Mouse (Mus musculus): ENCODE data around the gene Dhx34. TPM values are rescaled to one million over a fixed set of nuclear protein-coding genes. Genes with fewer than 3 reads are reported as not detected.
A peak's percentile ranks its signal among the peaks of the same experiment; 100 is the strongest.
"Not testable (repeated sequence)": the region's sequence is repeated elsewhere in the genome, so short reads cannot be mapped to it uniquely, and the experiment has no call there.

The Dhx34 gene
- 10 to 100 TPM; 10.8 to 11.3 TPM for total RNA-seq (2021)
- long read RNA-seq, partial matches to known transcripts, result 3 of 9 reads
- long read RNA-seq, other reads (novel, unspliced or antisense), result 3 of 9 reads

GRCm38 (mm10) chr7:16221582-16222272, at the start of gene Dhx34:
Gene Dhx34, minus strand, starts transcription at chr7:16222037.
- peak; percentile 93 to 97 for DNase-seq (ENCODE audit: low spot score in 2 of 2)

DNA sequence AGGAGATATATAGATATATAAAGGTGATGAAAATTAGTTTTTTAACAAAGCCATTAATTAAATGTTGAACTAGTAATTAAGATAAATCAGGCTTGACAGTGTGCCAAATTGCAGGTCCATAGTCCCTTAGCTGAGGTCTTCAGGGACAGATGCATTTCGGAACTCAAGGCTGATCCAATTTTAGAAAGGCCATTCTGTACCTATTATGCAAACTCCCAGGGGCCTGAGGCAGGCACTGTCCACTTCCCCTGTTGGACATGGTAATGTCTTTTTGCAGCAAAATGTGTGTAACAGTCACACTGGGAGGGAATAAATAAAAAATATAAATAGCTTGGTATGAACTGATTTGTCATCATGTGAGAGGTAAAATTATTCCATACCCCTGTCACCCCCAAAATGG, 49.3 kb upstream of the Dhx34 start:
- DNase-seq (ENCODE audit: low spot score in 2 of 2), result no peak

DNA sequence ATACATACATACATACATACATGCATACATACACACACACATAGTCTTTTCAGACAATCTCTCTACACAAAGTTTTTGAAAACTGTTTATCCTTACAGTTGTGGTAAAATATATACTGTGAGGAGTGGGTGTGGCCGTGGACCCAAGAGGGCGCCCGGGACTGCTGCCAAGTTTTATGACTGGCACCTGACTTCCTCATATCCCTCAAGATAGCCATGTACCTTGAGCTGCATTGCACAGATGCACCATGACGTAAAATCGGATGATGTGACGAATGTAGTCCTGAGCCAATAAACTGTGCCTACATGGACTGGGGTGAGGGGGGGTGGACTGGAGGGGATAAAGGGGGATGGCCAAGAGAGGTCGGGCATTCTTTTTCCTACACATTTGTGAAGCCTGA, 44.8 kb upstream of the Dhx34 start:
- not testable (repeated sequence) for DNase-seq (ENCODE audit: low spot score in 2 of 2)

- DNase-seq (ENCODE audit: low spot score in 2 of 2), result no peak
These were observed 44.0 kb upstream of the Dhx34 start for GRCm38 (mm10) chr7:16265856-16266255.

DNA sequence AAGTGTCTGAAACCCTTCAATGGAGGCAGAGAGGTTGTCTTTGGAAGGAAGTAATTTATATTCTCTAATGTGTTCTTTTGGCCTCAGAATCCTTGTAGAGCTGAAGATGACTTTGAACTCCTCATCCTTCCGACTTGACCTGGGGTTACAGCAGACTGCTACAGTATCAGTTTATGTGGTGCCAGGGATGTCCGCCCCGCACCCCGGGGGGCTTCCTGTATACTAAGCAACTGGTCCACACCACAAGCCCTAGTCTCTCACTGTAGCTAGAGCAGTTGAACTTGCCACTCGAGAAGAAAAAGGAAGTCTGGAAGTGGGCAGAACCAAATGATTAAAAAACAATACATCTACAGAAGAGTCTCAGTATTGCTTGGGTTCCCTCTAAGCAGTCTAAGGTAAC, 42.0 kb upstream of the Dhx34 start:
- DNase-seq (ENCODE audit: low spot score in 2 of 2), result no peak

DNA sequence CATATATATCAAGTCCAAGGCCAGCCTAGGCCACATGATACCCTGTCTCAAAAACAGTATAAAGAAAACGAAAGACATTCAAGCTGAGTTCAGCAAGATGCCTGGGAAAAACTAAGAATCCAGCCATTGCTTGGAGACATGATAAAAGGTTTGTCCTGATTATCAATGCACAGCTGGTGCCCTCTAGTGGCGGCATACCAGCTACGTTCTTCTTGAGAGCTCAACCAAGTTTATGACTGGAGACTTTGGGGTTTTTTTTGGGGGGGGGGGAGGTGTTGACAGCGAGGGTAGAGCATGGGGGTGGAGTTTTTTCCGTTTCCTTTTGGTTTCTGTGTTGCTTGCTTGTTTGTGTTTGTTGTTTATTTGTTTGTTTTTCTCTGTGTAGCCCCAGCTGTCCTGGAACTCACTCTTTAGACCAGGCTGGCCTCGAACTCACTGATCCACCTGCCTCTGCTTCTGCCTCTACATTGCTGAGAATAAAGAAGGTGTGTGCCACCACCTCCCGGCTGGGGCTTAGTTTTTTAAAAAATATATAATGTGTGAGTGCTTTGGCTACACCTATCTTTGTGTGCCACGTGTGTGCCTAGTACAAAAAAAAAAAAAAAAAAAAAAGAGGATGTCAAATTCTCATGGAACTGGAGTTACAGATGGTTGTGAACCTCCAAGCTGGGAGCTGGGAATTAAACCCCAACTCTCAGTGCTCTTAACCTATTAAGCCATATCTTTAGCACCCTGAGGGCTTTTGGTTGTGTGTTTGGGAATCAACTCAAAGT, 41.4 kb upstream of the Dhx34 start:
- peak; percentile 78 to 79 for DNase-seq (ENCODE audit: low spot score in 2 of 2)

DNA sequence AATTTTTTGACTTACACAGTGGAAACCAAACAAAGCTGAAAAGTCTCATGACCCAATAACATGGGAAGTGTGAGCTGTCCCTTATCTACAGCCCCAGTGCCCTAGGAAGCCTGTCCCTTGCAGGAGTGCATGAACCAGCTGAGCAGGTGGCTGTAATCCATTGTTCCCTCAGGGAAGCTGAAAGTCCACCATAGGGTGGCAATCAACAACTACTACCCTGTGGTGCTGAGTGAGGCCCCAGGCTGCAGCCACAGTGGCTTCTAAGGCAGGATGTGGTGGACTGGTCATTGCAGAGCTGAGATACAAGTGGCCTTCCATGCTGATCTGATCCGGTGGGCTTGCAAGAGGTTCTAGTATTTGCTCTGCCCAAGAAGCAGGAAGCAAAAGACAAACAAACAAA, 39.3 kb upstream of the Dhx34 start:
- no peak for DNase-seq (ENCODE audit: low spot score in 2 of 2)

DNA sequence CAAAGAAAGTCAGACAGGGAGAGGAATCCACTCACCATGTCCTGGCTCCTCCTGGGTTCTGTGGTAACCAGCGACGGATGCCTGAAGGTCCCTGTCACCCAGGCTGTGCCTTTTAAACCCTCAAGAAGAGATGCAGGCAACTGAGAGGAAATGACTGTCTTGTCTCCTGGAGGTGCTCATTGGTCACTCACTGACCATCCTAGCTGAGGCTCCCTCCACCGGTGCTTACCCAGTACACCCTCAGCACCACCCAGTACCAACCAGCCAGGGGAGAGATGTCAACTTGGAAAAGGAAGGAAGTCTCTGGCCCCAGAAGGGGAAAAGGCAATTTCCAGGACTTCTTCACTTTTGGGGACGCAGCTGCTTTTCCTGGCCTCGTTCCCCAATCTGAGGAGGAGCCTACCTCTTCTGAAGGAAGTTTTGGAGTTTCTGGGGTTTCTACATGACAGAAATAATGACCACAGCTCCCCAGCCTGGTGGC, 37.3 kb upstream of the Dhx34 start, which contains the start of gene C5ar1:
Gene C5ar1 (minus strand): TSS at position 431 of the 481 bp plus-strand sequence.
- no peak for DNase-seq (ENCODE audit: low spot score in 2 of 2)

DNA sequence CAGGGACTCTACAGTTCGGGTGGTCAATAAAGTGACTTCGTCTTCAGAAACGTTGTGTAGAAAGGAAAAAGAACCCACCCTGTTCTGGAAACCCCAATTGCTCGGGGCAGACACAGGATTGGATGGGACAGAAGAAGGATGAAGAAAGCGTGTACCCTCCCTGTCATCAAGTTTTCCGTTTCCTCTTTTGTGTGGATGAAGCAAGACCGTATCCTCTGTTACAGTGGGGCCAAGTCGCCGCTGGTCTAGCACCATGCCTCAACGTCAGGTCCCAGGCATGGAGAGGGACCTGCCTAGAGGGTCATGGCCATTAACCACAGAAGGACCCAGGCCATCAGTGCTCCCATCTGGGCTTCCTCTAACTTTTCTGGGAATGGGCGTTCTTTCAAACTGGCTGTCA, 36.0 kb upstream of the Dhx34 start:
- DNase-seq (ENCODE audit: low spot score in 2 of 2), result no peak

- DNase-seq (ENCODE audit: low spot score in 2 of 2), result not testable (repeated sequence)
These were observed 34.1 kb upstream of the Dhx34 start for GRCm38 (mm10) chr7:16255963-16256362.

GRCm38 (mm10) chr7:16254195-16254594, 32.4 kb upstream of the Dhx34 start:
- no peak for DNase-seq (ENCODE audit: low spot score in 2 of 2)

GRCm38 (mm10) chr7:16250687-16251086, 28.9 kb upstream of the Dhx34 start:
- DNase-seq (ENCODE audit: low spot score in 2 of 2), result no peak

DNA sequence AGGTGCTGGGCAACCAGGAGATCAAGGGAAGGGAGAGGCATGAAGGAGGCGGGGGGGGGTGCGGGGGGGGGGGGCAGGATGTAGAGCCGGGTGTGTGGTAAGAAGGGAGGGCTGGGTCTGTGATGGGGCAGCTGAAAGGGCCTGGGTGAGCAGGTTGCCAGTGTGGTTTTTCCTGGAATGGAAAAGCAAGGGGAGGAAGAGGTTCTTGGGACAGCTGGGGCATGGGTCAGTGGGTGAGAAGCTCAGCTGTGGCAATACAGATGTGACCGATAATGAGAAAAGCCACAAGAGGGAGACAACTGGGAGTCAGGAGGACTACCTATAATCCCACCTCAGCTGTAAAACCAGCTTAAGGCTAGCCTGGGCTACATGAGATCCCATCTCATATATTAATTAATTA, 24.1 kb upstream of the Dhx34 start:
- DNase-seq (ENCODE audit: low spot score in 2 of 2), result no peak

GRCm38 (mm10) chr7:16244067-16244466, 22.2 kb upstream of the Dhx34 start, which contains the start of gene C5ar2:
Gene C5ar2, minus strand, starts transcription at chr7:16244154.
- DNase-seq (ENCODE audit: low spot score in 2 of 2), result no peak

- DNase-seq (ENCODE audit: low spot score in 2 of 2), result no peak
These were observed 20.4 kb upstream of the Dhx34 start for GRCm38 (mm10) chr7:16242198-16242597.

- no peak for DNase-seq (ENCODE audit: low spot score in 2 of 2)
These were observed 19.9 kb upstream of the Dhx34 start for GRCm38 (mm10) chr7:16241787-16242186.

DNA sequence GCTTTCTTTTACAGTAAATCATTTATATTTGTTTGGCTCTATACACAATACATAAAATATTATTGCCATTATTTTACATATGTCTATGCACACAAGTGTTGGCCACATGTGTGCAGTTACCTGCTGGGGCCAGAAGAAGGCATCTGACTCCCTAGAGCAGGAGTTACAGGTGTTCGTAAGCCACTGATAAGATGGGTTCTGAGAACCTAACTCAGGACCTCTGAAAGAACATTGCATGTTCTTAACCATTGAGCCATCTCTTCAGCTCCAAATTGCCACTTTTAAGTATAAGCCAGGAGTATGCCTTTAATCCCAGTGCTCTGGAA, 19.1 kb upstream of the Dhx34 start:
- DNase-seq (ENCODE audit: low spot score in 2 of 2), result no peak

DNA sequence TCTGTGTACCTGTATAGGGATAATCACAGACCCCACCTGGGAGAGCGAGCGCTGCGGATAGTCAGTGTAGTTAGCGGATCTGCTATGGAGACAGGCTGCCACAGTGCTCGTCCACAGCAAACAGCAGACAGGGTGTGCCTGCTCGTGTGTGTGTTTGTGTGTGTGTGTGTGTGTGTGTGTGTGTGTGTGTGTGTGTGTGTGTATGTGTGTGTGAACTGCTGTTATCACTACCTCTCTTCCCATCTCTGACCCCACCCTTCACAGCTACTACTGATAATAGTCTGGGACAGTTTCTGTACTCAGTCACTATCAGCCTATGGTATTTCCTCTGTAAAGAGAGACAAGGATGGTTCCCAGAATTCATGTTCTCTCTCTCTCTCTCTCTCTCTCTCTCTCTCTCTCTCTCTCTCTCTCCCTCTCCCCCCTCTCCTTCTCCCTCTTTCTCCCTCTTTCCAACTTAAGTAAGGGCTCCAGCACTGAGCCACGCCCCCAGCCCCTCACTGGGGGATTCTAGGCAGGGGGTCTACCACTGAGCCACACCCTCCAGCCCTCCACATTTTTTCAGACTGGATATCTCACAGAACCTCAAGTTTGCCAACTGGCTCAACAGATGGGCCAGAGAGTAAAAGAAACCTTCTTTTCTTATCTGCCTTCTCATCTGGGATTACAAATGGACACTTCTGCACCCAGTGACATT, 18.6 kb upstream of the Dhx34 start:
- DNase-seq (ENCODE audit: low spot score in 2 of 2), result no peak

- no peak for DNase-seq (ENCODE audit: low spot score in 2 of 2)
These were observed 17.7 kb upstream of the Dhx34 start for GRCm38 (mm10) chr7:16239554-16239997.

- no peak for DNase-seq (ENCODE audit: low spot score in 2 of 2)
These were observed 8.0 kb upstream of the Dhx34 start for GRCm38 (mm10) chr7:16229869-16230268.

GRCm38 (mm10) chr7:16213986-16214385, 7.9 kb downstream of the Dhx34 start:
- no peak for DNase-seq (ENCODE audit: low spot score in 2 of 2)

DNA sequence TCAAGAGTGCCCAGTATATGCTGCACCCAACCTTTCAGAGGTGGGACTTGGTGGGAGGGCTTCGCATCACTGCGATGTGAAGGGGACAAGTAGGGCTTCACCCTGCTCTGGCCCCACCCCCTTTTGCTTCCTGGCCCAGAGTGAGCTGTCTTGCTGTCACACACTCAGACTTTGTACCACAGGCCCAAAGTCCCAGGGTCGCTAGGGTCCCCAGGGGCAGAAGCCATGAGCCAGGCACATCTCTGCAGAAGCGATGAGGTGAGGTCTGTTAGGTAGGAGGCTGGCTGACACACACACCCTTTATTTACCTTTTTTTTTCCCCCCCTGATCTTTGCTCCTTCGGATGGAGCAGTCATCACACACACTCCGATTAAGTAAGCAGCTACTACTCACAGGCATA, 8.6 kb downstream of the Dhx34 start:
- DNase-seq (ENCODE audit: low spot score in 2 of 2), result no peak
